8 mouse cellular contexts compared by ENCODE assay signal in genomic region chr7:58843767-58844445, GRCm38 (mm10).
DNase-seq lines count a peak whose midpoint lies in the region; ATAC-seq lines count a peak whose summit lies in the region.

No protein-coding gene starts in this region.

- 0% methylated on average over 9 of the region's 9 CpGs for WGBS in heart, embryonic 10.5 days

- no peaks in the 10 kb centered on the region for H3K36me3 ChIP-seq in heart, embryonic 10.5 days

- DNase-seq in c-Kit-positive CD71-negative TER-119-negative erythroid progenitor cells, embryonic 14.5 days (ENCODE audit: low read depth), result peak; percentile 62
- DNase-seq in fibroblast of lung, adult 2 months (ENCODE audit: low read depth), result peak; percentile 36
- peak; percentile 94 for DNase-seq in heart, embryonic 10.5 days (ENCODE audit: low spot score)
- DNase-seq in kidney, adult 8-10 months, result peak; percentile 23 to 26
- DNase-seq in left cerebral cortex, postnatal 4 days, result peak; percentile 81
- DNase-seq in right cerebral cortex, postnatal 10 days (ENCODE audit: low spot score in 2 of 2), result peak; percentile 92 to 97
- no peak for DNase-seq in spleen, adult 12 weeks (ENCODE audit: low spot score)

- peak overlapping the region; percentile 89 for H3K27ac ChIP-seq in heart, embryonic 10.5 days

- ATAC-seq in megakaryocyte progenitor cell, adult 5-6 weeks (replicated peaks; ENCODE audit: poor library complexity), result peak; percentile 98

- intact Hi-C loops in left cerebral cortex, postnatal 4 days (cut with DNase I), result loop anchor here (10.0 kb wide), 1 partner anchor 439 kb away; no protein-coding TSS in a partner anchor

- no peaks in the 10 kb centered on the region for H3K9me3 ChIP-seq in heart, embryonic 10.5 days

- peak overlapping the region; percentile 18; the same call in 1 of the 2 replicates for H3K4me3 ChIP-seq in heart, embryonic 10.5 days

- peaks cover 35% of the 10 kb centered on the region for H3K4me1 ChIP-seq in heart, embryonic 10.5 days

- no peaks in the 10 kb centered on the region for H3K27me3 ChIP-seq in heart, embryonic 10.5 days (ENCODE audit: insufficient read depth, poor library complexity, severe bottlenecking)
